Mouse (Mus musculus) WW6 (cell line): ENCODE results near the gene Spryd3.

Experiments
- DNase-seq: peaks from one replicate; pipeline ENCODE4 v3.0.0-alpha.2; 2013; ENCODE audit warnings: low read depth, low spot score

Spryd3 gene

DNA sequence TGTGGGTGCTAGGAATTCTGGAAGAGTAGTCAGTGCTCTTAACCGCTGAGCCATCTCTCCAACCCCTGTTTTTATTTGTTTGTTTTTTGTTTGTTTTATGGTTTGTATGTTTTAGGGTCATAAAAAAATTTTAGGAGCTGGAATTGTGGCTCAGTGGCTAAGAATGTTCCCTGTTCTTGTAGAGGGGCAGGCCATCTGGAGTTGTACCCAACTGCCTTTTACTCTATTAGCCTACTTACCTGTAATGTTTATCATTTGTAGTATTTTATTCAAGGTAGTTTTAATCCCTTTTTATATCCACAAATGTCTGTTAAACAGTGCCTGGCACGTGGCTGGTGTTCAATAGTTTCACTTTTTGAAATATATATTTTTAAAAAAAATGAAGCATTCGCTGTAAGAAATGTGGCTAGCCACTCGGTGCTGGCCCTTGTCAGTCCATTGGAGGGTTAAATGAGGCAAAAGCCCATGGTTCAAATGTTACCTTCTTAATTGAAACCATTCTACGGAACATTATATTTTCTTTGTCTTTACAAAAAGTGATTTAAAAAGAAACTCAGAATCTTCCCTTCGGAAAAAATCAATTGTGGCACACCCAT, 63.0 kb downstream of the Spryd3 start:
- DNase-seq: no peak

DNA sequence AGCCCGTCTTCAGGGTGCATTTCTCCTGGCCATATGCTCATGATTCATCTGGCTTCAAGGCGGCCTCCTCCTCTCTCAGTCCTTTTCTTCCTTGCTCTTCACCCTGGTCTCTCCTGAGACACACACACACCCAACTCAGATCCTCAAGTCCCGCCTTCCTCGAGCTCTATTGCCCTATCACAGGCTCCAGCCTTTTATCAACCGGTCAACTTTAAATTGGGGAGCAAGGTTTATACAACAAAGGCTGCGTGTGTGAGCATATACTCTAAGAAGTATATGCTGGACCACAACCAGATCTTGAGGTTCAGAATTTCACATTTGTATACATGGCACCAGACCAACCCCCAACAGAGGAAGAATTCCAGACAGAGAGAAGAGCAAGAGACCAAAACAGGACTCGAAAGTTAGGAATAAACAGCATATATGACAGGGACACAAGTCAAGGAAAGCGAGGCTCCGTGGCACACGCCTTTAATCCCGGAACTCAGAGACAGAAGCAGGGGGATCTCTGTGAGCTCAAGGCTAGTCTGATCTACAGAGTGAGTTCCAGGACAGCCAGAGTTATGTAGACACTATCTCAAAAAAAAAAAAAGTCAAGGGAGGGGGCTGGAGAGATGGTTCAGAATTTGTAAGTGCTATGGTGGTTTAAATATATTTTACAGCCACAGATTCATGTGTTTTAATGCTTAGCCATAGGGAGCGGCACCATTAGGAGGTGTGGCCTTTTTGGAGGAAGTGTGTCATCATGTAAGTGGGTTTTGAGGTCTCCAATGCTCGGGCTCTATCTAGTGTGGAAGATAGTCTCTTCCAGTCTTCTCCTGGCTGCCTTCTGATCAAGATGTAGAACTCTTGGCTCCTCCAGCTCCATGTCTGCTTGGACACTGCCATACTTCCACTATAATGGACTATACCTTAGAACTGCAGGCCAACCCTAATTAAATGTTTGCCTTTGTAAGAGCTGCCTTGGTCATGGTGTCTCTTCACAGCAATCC, 65.3 kb downstream of the Spryd3 start:
- no peak for DNase-seq
